Mouse (Mus musculus) right cerebral cortex, postnatal 14 days (tissue): ENCODE data around the gene Prpf40b.
"Not testable (repeated sequence)": the region's sequence is repeated elsewhere in the genome, so short reads cannot be mapped to it uniquely, and the experiment has no call there.

Experiments
- DNase-seq: peaks from one replicate; pipeline ENCODE4 v3.0.0; 2022

Gene Prpf40b

GRCm38 (mm10) chr15:99294813-99295374, at the start of gene Prpf40b:
Gene Prpf40b (plus strand): TSS chr15:99295087.
- peak; percentile 93 for DNase-seq

GRCm38 (mm10) chr15:99246736-99247135, 48.2 kb upstream of the Prpf40b start:
- DNase-seq: not testable (repeated sequence)

- DNase-seq: peak; percentile 65
Observed at GRCm38 (mm10) chr15:99248972-99249371, 45.9 kb upstream of the Prpf40b start.

GRCm38 (mm10) chr15:99249938-99250337, 44.9 kb upstream of the Prpf40b start:
- no peak for DNase-seq

- DNase-seq: not testable (repeated sequence)
Observed at GRCm38 (mm10) chr15:99251111-99251510, 43.8 kb upstream of the Prpf40b start.

- peak; percentile 96 for DNase-seq
Observed at GRCm38 (mm10) chr15:99251626-99252380, 43.1 kb upstream of the Prpf40b start, which contains the start of gene Mcrs1. Gene Mcrs1 (minus strand): TSS chr15:99251961.

GRCm38 (mm10) chr15:99252381-99253174, 42.3 kb upstream of the Prpf40b start:
- peak; percentile 62 for DNase-seq

- not testable (repeated sequence) for DNase-seq
Observed at GRCm38 (mm10) chr15:99253175-99253479, 41.8 kb upstream of the Prpf40b start.

GRCm38 (mm10) chr15:99253772-99254171, 41.1 kb upstream of the Prpf40b start:
- no peak for DNase-seq

- DNase-seq: no peak
Observed at GRCm38 (mm10) chr15:99254477-99255005, 40.3 kb upstream of the Prpf40b start.

GRCm38 (mm10) chr15:99255241-99255749, 39.6 kb upstream of the Prpf40b start:
- DNase-seq: no peak

- DNase-seq: no peak
Observed at GRCm38 (mm10) chr15:99259167-99259729, 35.6 kb upstream of the Prpf40b start.

- DNase-seq: peak; percentile 37
Observed at GRCm38 (mm10) chr15:99259730-99260252, 35.1 kb upstream of the Prpf40b start.

GRCm38 (mm10) chr15:99262702-99263101, 32.2 kb upstream of the Prpf40b start:
- no peak for DNase-seq

- no peak for DNase-seq
Observed at GRCm38 (mm10) chr15:99264363-99264762, 30.5 kb upstream of the Prpf40b start.

- peak; percentile 72 for DNase-seq
Observed at GRCm38 (mm10) chr15:99265679-99266078, 29.2 kb upstream of the Prpf40b start.

GRCm38 (mm10) chr15:99276095-99276494, 18.8 kb upstream of the Prpf40b start:
- DNase-seq: no peak

- DNase-seq: no peak
Observed at GRCm38 (mm10) chr15:99278271-99278670, 16.6 kb upstream of the Prpf40b start.

- no peak for DNase-seq
Observed at GRCm38 (mm10) chr15:99283456-99283855, 11.4 kb upstream of the Prpf40b start.

- no peak for DNase-seq
Observed at GRCm38 (mm10) chr15:99284527-99285188, 10.2 kb upstream of the Prpf40b start.

GRCm38 (mm10) chr15:99285189-99285535, 9.7 kb upstream of the Prpf40b start:
- DNase-seq: no peak

- DNase-seq: no peak
Observed at GRCm38 (mm10) chr15:99290586-99290985, 4.3 kb upstream of the Prpf40b start.
